Mouse (Mus musculus) hindbrain, embryonic 16.5 days (tissue): Measurements from ENCODE around the gene Pih1d1. TPM values are rescaled to one million over a fixed set of nuclear protein-coding genes. Genes with fewer than 3 reads are reported as not detected.

Experiments
- ATAC-seq: fragments of 200-750 bp; cut with Nextera tagmentation; 2 replicates; pipeline ENCODE4 v1.8.0; 2017; ENCODE audit warnings: moderate TSS enrichment, moderate library complexity
- H3K27ac ChIP-seq: fragments of 300-500 bp; sonication (generic); 2 replicates; pipeline ENCODE4 v1.5.1; 2014; ENCODE audit warnings: low read depth, mild to moderate bottlenecking, control low read depth, low read length, moderate library complexity
- H3K27me3 ChIP-seq: fragments of 300-500 bp; sonication (generic); replicated peaks from 2 replicates; pipeline ENCODE4 v1.6.1; 2014; ENCODE audit warnings: low read length; ENCODE audit not compliant: control insufficient read depth, insufficient read depth
- H3K36me3 ChIP-seq: fragments of 300-500 bp; sonication (generic); 2 replicates; pipeline ENCODE4 v1.6.1; 2014; ENCODE audit warnings: mild to moderate bottlenecking, low read length, moderate library complexity, mixed read lengths; ENCODE audit not compliant: control insufficient read depth, insufficient read depth
- H3K4me1 ChIP-seq: fragments of 300-500 bp; sonication (generic); 2 replicates; pipeline ENCODE4 v1.6.1; 2014; ENCODE audit warnings: low read depth, low read length; ENCODE audit not compliant: control insufficient read depth, insufficient read depth
- H3K4me2 ChIP-seq: fragments of 300-500 bp; sonication (generic); 2 replicates; pipeline ENCODE4 v1.6.1; 2014; ENCODE audit warnings: mild to moderate bottlenecking, low read length, control low read depth, moderate library complexity
- H3K4me3 ChIP-seq: fragments of 300-500 bp; sonication (generic); 2 replicates; pipeline ENCODE4 v1.5.1; 2014; ENCODE audit warnings: mild to moderate bottlenecking, low read length, control low read depth, moderate library complexity
- H3K9ac ChIP-seq: fragments of 300-500 bp; sonication (generic); 2 replicates; pipeline ENCODE4 v1.6.1; 2014; ENCODE audit warnings: low read depth, mild to moderate bottlenecking, control low read depth, low read length, moderate library complexity
- H3K9me3 ChIP-seq: fragments of 300-500 bp; sonication (generic); 2 replicates; pipeline ENCODE4 v1.6.1; 2014; ENCODE audit warnings: mild to moderate bottlenecking, low read length, moderate library complexity; ENCODE audit not compliant: control insufficient read depth
- WGBS: fragments of 180-500 bp; shearing (Covaris S2); extraction: QIAGEN DNeasy Blood & Tissue Kit; methylation state at CpG from one replicate; pipeline ENCODE4 v1.1.7; 2014; 5-methylcytosine and 5-hydroxymethylcytosine counted together
- polyA plus RNA-seq: library from polyadenylated mRNA; unstranded; fragments of >200 nt; fragmentation: Nextera tagmentation; extraction: Ambion mirVana; gene quantifications from 2 replicates; pipeline ENCODE4 v1.2.1, GENCODE M21; 2015

The Pih1d1 gene
- polyA plus RNA-seq, 1 experiment from 2014 or later = 97.6 TPM

DNA sequence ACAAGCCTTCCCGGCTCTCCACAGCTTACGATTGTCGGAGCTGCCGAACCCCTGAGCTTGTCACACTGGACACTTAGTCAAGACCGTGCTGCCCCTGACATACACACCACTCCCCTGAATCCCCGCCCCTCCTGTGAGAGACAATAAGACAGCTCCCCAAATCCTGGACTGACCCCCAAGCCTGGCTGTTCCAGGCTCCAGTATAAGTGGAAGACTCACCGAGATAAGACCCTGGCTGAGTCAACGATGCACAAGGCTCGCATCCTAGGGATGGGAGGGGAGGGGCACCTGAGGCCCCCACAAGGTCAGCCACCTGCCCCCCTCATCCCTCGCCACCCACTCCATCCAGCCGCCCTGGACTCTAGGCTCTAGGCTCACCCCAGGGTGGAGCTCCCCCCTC, 22.3 kb upstream of the Pih1d1 start:
- H3K4me3 ChIP-seq = no peak overlapping the region
- H3K27ac ChIP-seq = no peak overlapping the region
- WGBS = 78% methylated on average over 11 of the region's 11 CpGs
- H3K4me1 ChIP-seq = peaks cover 17% of the 10 kb centered on the region
- ATAC-seq = no peak
- H3K4me2 ChIP-seq = no peak overlapping the region
- no peaks in the 10 kb centered on the region for H3K9me3 ChIP-seq
- no peaks in the 10 kb centered on the region for H3K27me3 ChIP-seq
- no peaks in the 10 kb centered on the region; the same call in 1 of the 2 replicates for H3K36me3 ChIP-seq
- H3K9ac ChIP-seq = no peak overlapping the region

DNA sequence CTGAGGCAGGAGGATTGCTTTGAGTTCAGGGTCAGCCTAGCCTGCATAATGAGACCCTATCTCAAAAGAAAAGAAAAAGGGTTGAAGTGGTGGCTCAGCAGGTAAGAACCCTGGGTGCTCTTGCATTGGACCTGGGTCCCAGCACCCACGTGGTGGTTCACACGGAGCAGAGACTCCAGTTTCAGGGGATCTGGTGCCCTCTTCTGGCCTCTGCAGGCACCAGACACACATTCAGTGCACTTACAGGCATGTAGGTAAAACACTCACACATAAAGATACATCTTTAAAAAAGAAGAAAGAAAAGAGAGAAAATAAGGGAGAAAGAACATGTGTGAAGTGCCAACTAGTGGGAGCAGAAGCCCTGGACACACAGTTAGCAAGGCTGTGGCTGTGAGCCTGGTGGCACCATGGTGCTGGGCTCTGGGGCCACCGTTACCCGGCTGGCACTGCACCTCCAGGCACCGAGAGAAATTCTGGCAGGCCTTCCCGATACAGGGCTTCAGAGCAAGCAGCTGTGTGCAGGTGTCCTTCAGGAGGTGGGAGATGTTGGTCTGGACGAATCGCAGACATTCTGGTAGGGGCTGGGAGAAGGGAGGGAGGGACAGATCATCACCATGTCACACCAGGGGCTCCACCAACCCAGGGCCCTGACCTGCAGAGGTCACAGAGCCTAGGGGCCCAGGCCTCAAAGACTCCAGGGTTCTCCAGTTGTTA, 20.5 kb upstream of the Pih1d1 start:
- Histone ChIP-seq H3K4me2 (no peak overlapping the region), H3K4me1 (peaks cover 7% of the 10 kb centered on the region), H3K4me3 (no peak overlapping the region), H3K36me3 (no peaks in the 10 kb centered on the region), H3K27me3 (no peaks in the 10 kb centered on the region), H3K9ac (no peak overlapping the region), H3K9me3 (no peaks in the 10 kb centered on the region), H3K27ac (no peak overlapping the region)
- no peak for ATAC-seq
- 80% methylated on average over 8 of the region's 8 CpGs for WGBS

GRCm38 (mm10) chr7:45134544-45135026, 19.5 kb upstream of the Pih1d1 start:
- Histone ChIP-seq H3K9me3 (no peaks in the 10 kb centered on the region), H3K4me2 (no peak overlapping the region), H3K27ac (no peak overlapping the region), H3K9ac (no peak overlapping the region), H3K4me3 (no peak overlapping the region), H3K27me3 (no peaks in the 10 kb centered on the region), H3K36me3 (no peaks in the 10 kb centered on the region), H3K4me1 (peaks cover 5% of the 10 kb centered on the region)
- 14% methylated on average over 12 of the region's 12 CpGs for WGBS
- no peak for ATAC-seq

DNA sequence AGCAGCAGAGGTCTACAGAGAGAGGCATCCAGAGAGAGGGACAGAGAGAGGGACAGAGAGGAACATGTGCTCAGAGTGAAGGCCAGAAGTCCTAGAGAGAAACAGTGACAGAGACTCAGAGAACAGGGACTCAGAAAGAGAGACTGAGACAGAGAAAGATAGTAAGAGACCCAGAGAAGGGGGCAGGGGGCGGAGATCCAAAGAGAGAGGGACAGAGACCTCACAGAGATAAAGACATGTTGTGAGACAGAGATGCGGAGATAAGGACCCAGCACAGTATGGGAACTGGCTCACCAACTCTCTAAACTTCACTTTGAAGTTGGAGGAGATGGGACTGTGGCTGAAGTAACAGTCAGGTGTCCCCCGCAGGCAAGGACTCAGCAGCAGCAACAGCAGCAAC, 18.7 kb upstream of the Pih1d1 start:
- Histone ChIP-seq H3K4me2 (no peak overlapping the region; the same call in none of the 2 replicates), H3K4me1 (no peaks in the 10 kb centered on the region), H3K4me3 (no peak overlapping the region; the same call in 1 of the 2 replicates), H3K36me3 (no peaks in the 10 kb centered on the region), H3K9ac (no peak overlapping the region), H3K27ac (no peak overlapping the region), H3K27me3 (no peaks in the 10 kb centered on the region), H3K9me3 (no peaks in the 10 kb centered on the region)
- no peak for ATAC-seq
- 73% methylated on average over 3 of the region's 3 CpGs for WGBS

- Histone ChIP-seq H3K27ac (no peak within 1 kb of the TSS), H3K9ac (peak within 1 kb of the TSS; percentile 65), H3K4me2 (peak within 1 kb of the TSS; percentile 63), H3K9me3 (no peaks in the 10 kb centered on the region), H3K4me3 (peak within 1 kb of the TSS; percentile 37), H3K27me3 (no peaks in the 10 kb centered on the region), H3K36me3 (no peaks in the 10 kb centered on the region), H3K4me1 (no peaks in the 10 kb centered on the region)
- ATAC-seq = peak; percentile 78
- WGBS = 3% methylated on average over 28 of the region's 29 CpGs
These were observed 18.0 kb upstream of the Pih1d1 start, which contains the start of the genes Gm45713 and Flt3l for GRCm38 (mm10) chr7:45135993-45136567. Gm45713 (minus strand) TSS chr7:45136231. Flt3l (minus strand) TSS chr7:45136432.

DNA sequence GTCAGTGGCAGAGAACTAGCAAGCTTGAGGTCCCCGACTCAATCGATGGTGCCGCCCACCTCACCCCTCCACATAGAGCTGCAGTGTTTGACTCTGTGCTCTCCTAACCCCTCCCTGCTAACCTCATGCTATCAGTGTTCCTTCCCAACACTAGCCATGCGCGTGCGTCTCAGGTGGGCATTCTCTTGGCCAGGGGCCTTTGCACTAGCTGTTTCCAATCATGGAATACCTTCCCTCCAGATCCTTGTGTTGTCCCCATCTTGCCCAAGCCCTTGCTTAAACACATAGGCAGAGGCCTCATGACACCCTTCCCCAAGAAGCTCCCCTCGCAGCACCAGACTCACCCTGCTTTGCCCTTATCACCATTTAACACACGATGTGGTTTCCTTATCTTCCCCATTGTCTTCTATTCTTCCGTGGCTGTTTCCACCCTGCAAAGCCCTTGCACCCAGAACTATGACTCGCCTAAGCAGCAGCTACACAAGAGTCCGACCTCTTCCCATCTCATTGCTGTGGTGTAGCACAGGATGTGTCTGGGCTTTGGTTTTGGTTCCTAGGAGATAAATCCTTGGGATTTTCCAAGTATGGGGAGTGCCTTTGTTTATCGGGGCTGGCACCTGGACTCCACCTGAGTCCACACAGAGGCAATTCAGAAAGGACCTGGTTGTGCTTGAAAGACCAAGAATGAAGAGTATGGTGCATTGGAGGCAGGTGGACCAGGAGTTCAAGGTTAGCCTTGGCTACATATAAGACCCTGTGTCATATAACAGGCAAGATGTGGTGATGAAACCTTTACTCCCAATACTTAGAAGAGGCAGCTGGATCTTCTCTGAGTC, 16.7 kb upstream of the Pih1d1 start:
- Histone ChIP-seq H3K4me1 (no peaks in the 10 kb centered on the region), H3K36me3 (no peaks in the 10 kb centered on the region), H3K9ac (no peak overlapping the region), H3K27ac (no peak overlapping the region), H3K9me3 (no peaks in the 10 kb centered on the region), H3K4me2 (no peak overlapping the region), H3K4me3 (no peak overlapping the region), H3K27me3 (no peaks in the 10 kb centered on the region)
- ATAC-seq = no peak
- 86% methylated on average over 12 of the region's 12 CpGs for WGBS

DNA sequence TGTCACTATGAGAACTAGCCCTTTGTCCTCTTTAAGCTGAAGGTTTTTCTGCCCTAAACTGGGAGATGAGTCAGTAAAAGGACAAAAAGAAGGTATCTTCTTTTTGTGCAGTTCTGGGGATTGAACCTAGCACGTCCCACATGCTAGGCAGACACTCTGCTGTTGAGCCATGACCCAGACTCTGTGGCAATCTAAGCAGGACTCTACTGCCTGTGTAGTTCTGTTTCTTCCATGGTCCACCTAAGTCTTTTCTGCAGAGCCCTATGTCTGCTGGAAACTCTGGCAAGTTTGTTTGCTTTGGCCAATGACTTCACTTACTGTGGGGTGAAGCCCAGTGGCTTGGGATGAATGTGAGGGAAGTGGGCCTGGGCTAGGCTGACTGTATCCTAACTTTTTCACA, 15.7 kb upstream of the Pih1d1 start:
- Histone ChIP-seq H3K4me3 (no peak overlapping the region), H3K4me2 (no peak overlapping the region), H3K27ac (no peak overlapping the region), H3K4me1 (no peaks in the 10 kb centered on the region), H3K9ac (no peak overlapping the region), H3K27me3 (no peaks in the 10 kb centered on the region), H3K36me3 (no peaks in the 10 kb centered on the region), H3K9me3 (no peaks in the 10 kb centered on the region)
- ATAC-seq = no peak
- WGBS = 95% methylated on average over 1 of the region's 1 CpGs

- 77% methylated on average over 8 of the region's 8 CpGs for WGBS
These were observed 14.0 kb upstream of the Pih1d1 start for GRCm38 (mm10) chr7:45139904-45140723.

More at GRCm38 (mm10) chr7:45139904-45140723, 14.0 kb upstream of the Pih1d1 start:
- Histone ChIP-seq H3K9ac (no peak overlapping the region; the same call in 1 of the 2 replicates), H3K36me3 (no peaks in the 10 kb centered on the region), H3K4me2 (no peak overlapping the region), H3K27ac (no peak overlapping the region), H3K9me3 (no peaks in the 10 kb centered on the region), H3K4me1 (no peaks in the 10 kb centered on the region), H3K4me3 (no peak overlapping the region), H3K27me3 (no peaks in the 10 kb centered on the region)
- ATAC-seq = no peak
